Mouse (Mus musculus) forebrain, postnatal 0 days (tissue): ENCODE measurements around the gene S1pr5. TPM values are rescaled to one million over a fixed set of nuclear protein-coding genes. Genes with fewer than 3 reads are reported as not detected.

Experiments
- ATAC-seq: fragments of 200-750 bp; cut with Nextera tagmentation; 2 replicates; pipeline ENCODE4 v1.8.0; 2017; ENCODE audit warnings: mild to moderate bottlenecking, moderate library complexity
- DNase-seq: peaks from one replicate; pipeline ENCODE4 v3.0.0-alpha.2; 2015
- H3K27ac ChIP-seq: fragments of 300-500 bp; sonication (generic); 2 replicates; pipeline ENCODE4 v1.5.1; 2014; ENCODE audit warnings: low read depth, mild to moderate bottlenecking, antibody characterized with exemption, low read length, moderate library complexity, mixed read lengths
- H3K27me3 ChIP-seq: fragments of 300-500 bp; sonication (generic); 2 replicates; pipeline ENCODE4 v1.6.1; 2014; ENCODE audit warnings: mild to moderate bottlenecking, low read length, mixed read lengths; ENCODE audit not compliant: insufficient read depth
- H3K36me3 ChIP-seq: fragments of 300-500 bp; sonication (generic); 2 replicates; pipeline ENCODE4 v1.6.1; 2014; ENCODE audit warnings: mild to moderate bottlenecking, moderate library complexity; ENCODE audit not compliant: insufficient read depth
- H3K4me1 ChIP-seq: fragments of 300-500 bp; sonication (generic); 2 replicates; pipeline ENCODE4 v1.6.1; 2014; ENCODE audit warnings: antibody characterized with exemption; ENCODE audit not compliant: insufficient read depth
- H3K4me2 ChIP-seq: fragments of 300-500 bp; sonication (generic); 2 replicates; pipeline ENCODE4 v1.6.1; 2014; ENCODE audit warnings: low read depth, mild to moderate bottlenecking, moderate library complexity
- H3K4me3 ChIP-seq: fragments of 300-500 bp; sonication (generic); 2 replicates; pipeline ENCODE4 v1.5.1; 2014; ENCODE audit warnings: low read depth, low read length, mixed read lengths
- H3K9ac ChIP-seq: fragments of 300-500 bp; sonication (generic); 2 replicates; pipeline ENCODE4 v1.6.1; 2014; ENCODE audit warnings: mild to moderate bottlenecking
- H3K9me3 ChIP-seq: fragments of 300-500 bp; sonication (generic); 2 replicates; pipeline ENCODE4 v1.6.1; 2016; ENCODE audit warnings: low read length
- CTCF ChIP-seq: sonication (generic); IDR thresholded peaks from 2 replicates; pipeline ENCODE4 v1.5.1; 2016; ENCODE audit warnings: antibody characterized with exemption, control low read depth, low read depth
- WGBS: fragments of 180-500 bp; shearing (Covaris S2); extraction: QIAGEN DNeasy Blood & Tissue Kit; methylation state at CpG from one replicate; pipeline ENCODE4 v1.1.7; 2014; 5-methylcytosine and 5-hydroxymethylcytosine counted together
- polyA plus RNA-seq: library from polyadenylated mRNA; unstranded; fragments of >200 nt; fragmentation: Nextera tagmentation; extraction: Ambion mirVana; gene quantifications from 2 replicates; pipeline ENCODE4 v1.2.1, GENCODE M21; 2015
- total RNA-seq: library from RNA; depleted of rRNA; stranded (reverse); fragments of >200 nt; gene quantifications from 2 replicates; pipeline ENCODE4 v1.2.3, GENCODE M21; 2014; rRNA removed

The S1pr5 gene
- total and polyA plus RNA-seq, 2 experiments from 2014 or later: 2.3 to 2.7 TPM

DNA sequence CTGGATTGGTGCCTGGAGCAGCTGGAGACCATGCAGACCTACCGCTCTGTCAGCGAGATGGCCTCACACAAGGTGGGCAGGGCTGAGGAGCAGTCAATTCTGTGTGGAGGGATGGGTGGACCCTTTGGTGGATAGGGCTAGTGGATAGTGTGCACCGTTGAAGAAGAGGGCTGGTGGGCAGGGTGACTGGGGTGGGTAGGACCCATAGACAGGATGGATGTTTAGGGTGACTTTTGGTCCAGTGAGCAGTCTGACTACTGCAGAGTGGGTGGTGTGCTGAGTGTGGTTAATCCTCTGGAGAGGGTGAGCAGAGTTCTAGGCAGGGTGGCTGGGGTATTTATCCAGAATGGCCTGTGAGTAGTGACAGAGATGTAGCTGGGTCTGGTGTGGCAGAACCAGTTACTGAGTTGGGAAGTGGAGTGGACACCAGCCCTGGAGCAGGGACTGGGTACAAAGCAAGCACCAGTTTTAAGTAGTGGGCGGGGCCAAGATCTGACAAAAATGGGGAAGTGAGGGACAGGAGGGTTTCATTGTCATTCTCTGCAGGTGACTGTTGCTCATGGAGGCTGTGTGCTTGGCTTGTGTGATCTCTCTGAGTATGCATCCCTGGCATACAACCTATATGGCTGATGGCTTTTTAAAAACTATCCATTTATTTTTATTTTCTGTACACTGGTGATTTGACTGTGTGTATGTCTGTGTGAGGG is 53.3 kb downstream of the S1pr5 start:
- Histone ChIP-seq H3K9me3 (no peaks in the 10 kb centered on the region), H3K4me1 (peaks cover 4% of the 10 kb centered on the region; the same call in 1 of the 2 replicates), H3K27me3 (no peaks in the 10 kb centered on the region), H3K36me3 (no peaks in the 10 kb centered on the region), H3K27ac (no peak overlapping the region), H3K9ac (no peak overlapping the region), H3K4me2 (no peak overlapping the region), H3K4me3 (no peak overlapping the region)
- no peak for DNase-seq
- WGBS: 64% methylated on average over 4 of the region's 4 CpGs
- no peak for TF ChIP-seq CTCF
- no peak for ATAC-seq

DNA sequence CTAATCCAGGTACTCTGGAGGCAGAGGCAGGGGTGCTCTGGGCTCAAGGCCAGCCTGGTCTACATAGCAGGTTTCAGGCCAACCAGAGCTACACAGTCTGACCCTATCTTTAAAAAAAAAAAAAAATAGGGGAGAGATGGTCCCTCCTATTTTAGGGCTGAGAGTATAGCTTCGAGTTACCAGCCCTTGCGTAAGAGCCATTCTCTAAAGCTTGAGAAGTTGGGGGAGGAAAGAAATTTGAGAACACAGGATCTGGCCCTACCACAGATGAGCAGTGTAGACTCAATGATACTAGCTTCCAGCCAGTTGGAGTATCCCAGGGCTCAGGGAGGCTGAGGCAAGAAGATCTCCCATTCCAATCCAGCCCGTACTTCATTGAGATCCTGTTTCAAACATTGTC is 54.5 kb downstream of the S1pr5 start:
- DNase-seq (no peak), ATAC-seq (no peak)
- Histone ChIP-seq H3K4me2 (no peak overlapping the region), H3K27ac (no peak overlapping the region), H3K27me3 (no peaks in the 10 kb centered on the region), H3K9me3 (no peaks in the 10 kb centered on the region), H3K4me3 (no peak overlapping the region), H3K4me1 (peaks cover 4% of the 10 kb centered on the region; the same call in 1 of the 2 replicates), H3K9ac (no peak overlapping the region), H3K36me3 (no peaks in the 10 kb centered on the region)
- 85% methylated on average over 3 of the region's 3 CpGs for WGBS
- TF ChIP-seq CTCF: no peak

Other genes starting within 250 kb of the S1pr5 start
- gene Mrpl4, start 245.7 kb downstream of the S1pr5 start, total RNA-seq: 59.9 and 77.8 TPM in 2 replicates
- gene Mrpl4, start 245.7 kb downstream of the S1pr5 start, polyA plus RNA-seq: 101 and 111 TPM in 2 replicates
- gene Icam1, start 232.5 kb downstream of the S1pr5 start, total RNA-seq: 3.2 and 3.7 TPM in 2 replicates
- 3.1 and 3.6 TPM in 2 replicates for gene Icam1, start 232.5 kb downstream of the S1pr5 start, polyA plus RNA-seq
- not detected in 2 replicates for gene Icam4, start 219.1 kb downstream of the S1pr5 start, total RNA-seq
- not detected in 2 replicates for gene Icam4, start 219.1 kb downstream of the S1pr5 start, polyA plus RNA-seq
- 17.2 and 19.4 TPM in 2 replicates for gene Icam5, start 216.4 kb downstream of the S1pr5 start, total RNA-seq
- gene Icam5, start 216.4 kb downstream of the S1pr5 start, polyA plus RNA-seq: 8.2 and 10.3 TPM in 2 replicates
- gene Zglp1, start 181.3 kb downstream of the S1pr5 start, total RNA-seq: not detected in 2 replicates
- gene Zglp1, start 181.3 kb downstream of the S1pr5 start, polyA plus RNA-seq: 0.56 and 0.84 TPM in 2 replicates
- 1.5 and 2.6 TPM in 2 replicates for gene Gm49373, start 175.3 kb downstream of the S1pr5 start, total RNA-seq
- gene Gm49373, start 175.3 kb downstream of the S1pr5 start, polyA plus RNA-seq: 0.74 and 0.79 TPM in 2 replicates
- 63.2 and 69.2 TPM in 2 replicates for gene Fdx1l, start 174.8 kb downstream of the S1pr5 start, total RNA-seq
- gene Fdx1l, start 174.8 kb downstream of the S1pr5 start, polyA plus RNA-seq: 79.4 and 94.9 TPM in 2 replicates
- gene Gm38431, start 156.4 kb downstream of the S1pr5 start, total RNA-seq: 0.43 and 3.4 TPM in 2 replicates
- gene Gm38431, start 156.4 kb downstream of the S1pr5 start, polyA plus RNA-seq: 0.34 and 0.44 TPM in 2 replicates
- gene Raver1, start 156.4 kb downstream of the S1pr5 start, total RNA-seq: 24.5 and 40.3 TPM in 2 replicates
- 23.2 and 24.3 TPM in 2 replicates for gene Raver1, start 156.4 kb downstream of the S1pr5 start, polyA plus RNA-seq
- gene Tyk2, start 117.2 kb downstream of the S1pr5 start, total RNA-seq: 9.4 and 11.0 TPM in 2 replicates
- gene Tyk2, start 117.2 kb downstream of the S1pr5 start, polyA plus RNA-seq: 3.8 and 5.0 TPM in 2 replicates
- gene Cdc37, start 98.5 kb downstream of the S1pr5 start, total RNA-seq: 39.5 and 42.1 TPM in 2 replicates
- 186 and 191 TPM in 2 replicates for gene Cdc37, start 98.5 kb downstream of the S1pr5 start, polyA plus RNA-seq
- gene Pde4a, start 82.7 kb downstream of the S1pr5 start, total RNA-seq: 19.8 and 20.0 TPM in 2 replicates
- gene Pde4a, start 82.7 kb downstream of the S1pr5 start, polyA plus RNA-seq: 26.2 and 41.6 TPM in 2 replicates
- 68.9 and 72.7 TPM in 2 replicates for gene Keap1, start 9.1 kb downstream of the S1pr5 start, total RNA-seq
- 60.0 and 67.0 TPM in 2 replicates for gene Keap1, start 9.1 kb downstream of the S1pr5 start, polyA plus RNA-seq
- 18.7 and 19.5 TPM in 2 replicates for gene Atg4d, start 16.9 kb upstream of the S1pr5 start, total RNA-seq
- 19.9 and 26.4 TPM in 2 replicates for gene Atg4d, start 16.9 kb upstream of the S1pr5 start, polyA plus RNA-seq
- 27.6 and 28.1 TPM in 2 replicates for gene Kri1, start 39.5 kb upstream of the S1pr5 start, total RNA-seq
- 7.1 and 11.9 TPM in 2 replicates for gene Kri1, start 39.5 kb upstream of the S1pr5 start, polyA plus RNA-seq
- 65.1 and 69.4 TPM in 2 replicates for gene Cdkn2d, start 43.0 kb upstream of the S1pr5 start, total RNA-seq
- 104 and 118 TPM in 2 replicates for gene Cdkn2d, start 43.0 kb upstream of the S1pr5 start, polyA plus RNA-seq
- gene Ap1m2, start 63.9 kb upstream of the S1pr5 start, total RNA-seq: 2.6 and 4.2 TPM in 2 replicates
- gene Ap1m2, start 63.9 kb upstream of the S1pr5 start, polyA plus RNA-seq: 2.4 and 2.9 TPM in 2 replicates
- 55.2 and 63.1 TPM in 2 replicates for gene Slc44a2, start 72.3 kb upstream of the S1pr5 start, total RNA-seq
- gene Slc44a2, start 72.3 kb upstream of the S1pr5 start, polyA plus RNA-seq: 40.8 and 48.9 TPM in 2 replicates
- 114 and 135 TPM in 2 replicates for gene Ilf3, start 119.4 kb upstream of the S1pr5 start, total RNA-seq
- 191 and 214 TPM in 2 replicates for gene Ilf3, start 119.4 kb upstream of the S1pr5 start, polyA plus RNA-seq
- gene Qtrt1, start 163.4 kb upstream of the S1pr5 start, total RNA-seq: 37.7 and 51.7 TPM in 2 replicates
- 34.8 and 43.9 TPM in 2 replicates for gene Qtrt1, start 163.4 kb upstream of the S1pr5 start, polyA plus RNA-seq
- 65.6 and 68.5 TPM in 2 replicates for gene Dnm2, start 176.5 kb upstream of the S1pr5 start, total RNA-seq
- 56.0 and 64.0 TPM in 2 replicates for gene Dnm2, start 176.5 kb upstream of the S1pr5 start, polyA plus RNA-seq